Mouse (Mus musculus) spleen, adult 2 months (tissue): ENCODE results near the gene Susd6. TPM values are rescaled to one million over a fixed set of nuclear protein-coding genes. Genes with fewer than 3 reads are reported as not detected.

Experiments
- DNase-seq, 2 experiments: peaks; one replicate each; pipeline versions ENCODE4 v3.0.0 to v3.0.0-alpha.2; 2012 to 2021; ENCODE audit warnings: low spot score in 2 of 2, low read depth in 1 of 2
- H3K27ac ChIP-seq: fragments of 200-500 bp; 2 replicates; pipeline ENCODE4 v1.5.1; 2012; ENCODE audit warnings: low read length, inconsistent platforms; ENCODE audit not compliant: insufficient read depth
- H3K27me3 ChIP-seq: fragments of 200-500 bp; 2 replicates; pipeline ENCODE4 v1.6.1; 2012; ENCODE audit warnings: mild to moderate bottlenecking, moderate library complexity, low read length, inconsistent platforms; ENCODE audit not compliant: control insufficient read depth, insufficient read depth
- H3K36me3 ChIP-seq: fragments of 200-500 bp; 2 replicates; pipeline ENCODE4 v1.6.1; 2012; ENCODE audit warnings: mild to moderate bottlenecking, low read length, inconsistent platforms; ENCODE audit not compliant: control insufficient read depth, insufficient read depth
- H3K4me1 ChIP-seq: fragments of 200-500 bp; 2 replicates; pipeline ENCODE4 v1.6.1; 2011; ENCODE audit warnings: inconsistent platforms; ENCODE audit not compliant: control insufficient read depth, insufficient read depth, insufficient read length
- H3K4me3 ChIP-seq: fragments of 200-500 bp; 2 replicates; pipeline ENCODE4 v1.5.1; 2011; ENCODE audit warnings: mild to moderate bottlenecking, inconsistent platforms; ENCODE audit not compliant: insufficient read depth, insufficient read length; ENCODE audit errors: extremely low read depth
- CTCF ChIP-seq: fragments of 200-500 bp; IDR thresholded peaks from 2 replicates; pipeline ENCODE4 v1.5.1; 2011; ENCODE audit warnings: mild to moderate bottlenecking, inconsistent platforms; ENCODE audit not compliant: insufficient read depth, insufficient read length, insufficient replicate concordance; ENCODE audit errors: extremely low read depth
- POLR2A ChIP-seq: fragments of 200-500 bp; IDR thresholded peaks from 2 replicates; pipeline ENCODE4 v1.6.1; 2011; ENCODE audit warnings: low read depth, low read length, inconsistent platforms
- WGBS: fragments of 180-500 bp; shearing (Covaris S2); methylation state at CpG from one replicate; pipeline ENCODE4 v1.1.7; 2018; 5-methylcytosine and 5-hydroxymethylcytosine counted together
- polyA plus RNA-seq: library from polyadenylated mRNA; depleted of rRNA; stranded (reverse); fragments of >200 nt; gene quantifications from 2 replicates; pipeline ENCODE4 v1.2.3, GENCODE M21; 2012

Gene Susd6
- polyA plus RNA-seq, 1 experiment, result 32.0 TPM

GRCm38 (mm10) chr12:80798271-80798670 lies 8.0 kb downstream of the Susd6 start:
- TF ChIP-seq CTCF (no peak), POLR2A (no peak)
- no peak overlapping the region for H3K27ac ChIP-seq
- no peak overlapping the region for H3K4me3 ChIP-seq
- no peak for DNase-seq
- no peaks in the 10 kb centered on the region for H3K36me3 ChIP-seq
- H3K4me1 ChIP-seq, result peaks cover 20% of the 10 kb centered on the region
- no peaks in the 10 kb centered on the region for H3K27me3 ChIP-seq

GRCm38 (mm10) chr12:80800156-80800555 lies 9.8 kb downstream of the Susd6 start:
- DNase-seq, result no peak
- Histone ChIP-seq H3K36me3 (no peaks in the 10 kb centered on the region), H3K4me1 (peaks cover 11% of the 10 kb centered on the region), H3K4me3 (no peak overlapping the region), H3K27ac (no peak overlapping the region), H3K27me3 (no peaks in the 10 kb centered on the region)
- over 99% methylated on average over 3 of the region's 3 CpGs for WGBS
- TF ChIP-seq POLR2A, result no peak
- no peak for TF ChIP-seq CTCF

DNA sequence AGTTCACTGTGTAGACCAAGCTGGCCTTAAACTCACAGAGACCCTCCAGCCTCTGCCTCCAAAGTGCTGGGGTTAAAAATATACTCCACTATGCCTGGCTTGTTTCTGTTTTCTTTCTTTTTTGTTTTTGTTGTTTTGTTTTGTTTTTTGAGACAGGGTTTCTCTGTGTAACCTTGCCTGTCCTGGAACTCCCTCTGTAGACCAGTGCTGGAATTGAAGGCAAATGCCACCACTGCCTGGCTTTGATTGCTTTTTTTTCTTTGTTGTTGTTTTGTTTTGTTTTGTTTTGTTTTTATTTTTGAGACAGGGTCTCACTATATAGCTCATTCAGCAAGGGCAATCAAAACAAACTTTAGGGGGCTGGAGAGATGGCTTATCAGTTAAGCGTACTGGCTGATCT lies 11.1 kb downstream of the Susd6 start:
- Histone ChIP-seq H3K27ac (no peak overlapping the region), H3K36me3 (no peaks in the 10 kb centered on the region), H3K4me3 (no peak overlapping the region), H3K27me3 (no peaks in the 10 kb centered on the region), H3K4me1 (peaks cover 13% of the 10 kb centered on the region)
- no peak for DNase-seq
- TF ChIP-seq POLR2A (no peak), CTCF (peak; percentile 4; the same call in 1 of the 2 replicates)
- WGBS, result 100% methylated on average over 1 of the region's 1 CpGs

DNA sequence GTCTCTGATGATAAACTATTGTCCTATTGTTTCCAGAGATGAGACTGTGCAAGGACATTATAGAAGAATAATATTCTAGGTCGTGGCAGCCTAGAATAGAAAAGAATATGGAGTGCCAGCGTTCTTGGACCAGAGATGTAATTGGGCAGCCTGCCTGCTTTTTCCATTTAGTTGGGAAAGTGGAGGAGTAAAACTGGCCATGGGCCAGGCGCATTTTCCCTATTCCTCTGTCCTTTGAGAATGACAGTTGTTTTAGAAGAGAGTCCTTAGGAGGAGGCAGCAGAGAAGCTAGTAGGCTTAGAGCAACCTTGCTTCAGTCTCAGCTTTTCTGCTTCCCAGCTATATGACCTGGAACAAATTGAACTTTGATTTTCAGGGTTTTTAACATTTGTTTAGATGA lies 13.6 kb downstream of the Susd6 start:
- peaks cover 17% of the 10 kb centered on the region; the same call in 1 of the 2 replicates for H3K4me1 ChIP-seq
- no peak overlapping the region for H3K27ac ChIP-seq
- TF ChIP-seq CTCF, result no peak
- no peaks in the 10 kb centered on the region for H3K27me3 ChIP-seq
- no peak for DNase-seq
- no peaks in the 10 kb centered on the region for H3K36me3 ChIP-seq
- 81% methylated on average over 3 of the region's 3 CpGs for WGBS
- no peak overlapping the region for H3K4me3 ChIP-seq

- no peak overlapping the region for H3K4me3 ChIP-seq
- WGBS, result 56% methylated on average over 6 of the region's 6 CpGs
- H3K27ac ChIP-seq, result no peak overlapping the region
- no peak for TF ChIP-seq CTCF
- no peak for TF ChIP-seq POLR2A
- no peaks in the 10 kb centered on the region for H3K36me3 ChIP-seq
- no peaks in the 10 kb centered on the region for H3K27me3 ChIP-seq
- DNase-seq, result no peak
- peaks cover 18% of the 10 kb centered on the region for H3K4me1 ChIP-seq
Observed at GRCm38 (mm10) chr12:80804861-80805428, 14.6 kb downstream of the Susd6 start.

GRCm38 (mm10) chr12:80807451-80808085 lies 17.3 kb downstream of the Susd6 start:
- no peak overlapping the region for H3K4me3 ChIP-seq
- H3K27me3 ChIP-seq, result no peaks in the 10 kb centered on the region
- DNase-seq, result no peak
- no peaks in the 10 kb centered on the region for H3K36me3 ChIP-seq
- no peak for TF ChIP-seq CTCF
- no peak for TF ChIP-seq POLR2A
- peaks cover 38% of the 10 kb centered on the region for H3K4me1 ChIP-seq
- WGBS, result 88% methylated on average over 2 of the region's 2 CpGs
- no peak overlapping the region for H3K27ac ChIP-seq

GRCm38 (mm10) chr12:80810005-80810404 lies 19.7 kb downstream of the Susd6 start:
- WGBS, result 13% methylated on average over 2 of the region's 2 CpGs
- H3K4me3 ChIP-seq, result no peak overlapping the region
- no peak for DNase-seq
- peak overlapping the region; percentile 1; the same call in 1 of the 2 replicates for H3K27ac ChIP-seq
- peaks cover 31% of the 10 kb centered on the region for H3K4me1 ChIP-seq
- no peaks in the 10 kb centered on the region for H3K36me3 ChIP-seq
- H3K27me3 ChIP-seq, result no peaks in the 10 kb centered on the region
- TF ChIP-seq CTCF, result no peak
- TF ChIP-seq POLR2A, result no peak
